Mouse (Mus musculus) liver, embryonic 11.5 days (tissue): ENCODE data around the gene Mbd3. TPM values are rescaled to one million over a fixed set of nuclear protein-coding genes. Genes with fewer than 3 reads are reported as not detected.

Experiments used
- ATAC-seq: fragments of 200-750 bp; cut with Nextera tagmentation; replicated peaks from 2 replicates; pipeline ENCODE4 v1.8.0; 2017; ENCODE audit warnings: moderate number of reproducible peaks, mild to moderate bottlenecking, moderate TSS enrichment, moderate library complexity; ENCODE audit not compliant: low FRiP score
- DNase-seq: peaks from one replicate; pipeline ENCODE4 v3.0.0-alpha.2; 2017; ENCODE audit warnings: low spot score
- H3K27ac ChIP-seq: fragments of 300-500 bp; sonication (generic); 2 replicates; pipeline ENCODE4 v1.5.1; 2014; ENCODE audit warnings: mild to moderate bottlenecking, low read depth, low read length, control low read depth
- H3K27me3 ChIP-seq: fragments of 300-500 bp; sonication (generic); replicated peaks from 2 replicates; pipeline ENCODE4 v1.6.1; 2014; ENCODE audit warnings: low read length, mixed read lengths; ENCODE audit not compliant: control insufficient read depth, insufficient read depth
- H3K36me3 ChIP-seq: fragments of 300-500 bp; sonication (generic); 2 replicates; pipeline ENCODE4 v1.6.1; 2014; ENCODE audit warnings: mild to moderate bottlenecking, low read length, moderate library complexity, mixed read lengths; ENCODE audit not compliant: control insufficient read depth, insufficient read depth
- H3K4me1 ChIP-seq: fragments of 300-500 bp; sonication (generic); replicated peaks from 2 replicates; pipeline ENCODE4 v1.6.1; 2014; ENCODE audit warnings: low read length, mixed read lengths; ENCODE audit not compliant: control insufficient read depth, insufficient read depth
- H3K4me2 ChIP-seq: fragments of 300-500 bp; sonication (generic); 2 replicates; pipeline ENCODE4 v1.6.1; 2014; ENCODE audit warnings: mild to moderate bottlenecking, control low read depth, moderate library complexity
- H3K4me3 ChIP-seq: fragments of 300-500 bp; sonication (generic); 2 replicates; pipeline ENCODE4 v1.5.1; 2014; ENCODE audit warnings: low read depth, low read length, control low read depth
- H3K9ac ChIP-seq: fragments of 300-500 bp; sonication (generic); 2 replicates; pipeline ENCODE4 v1.6.1; 2014; ENCODE audit warnings: low read depth, low read length, control low read depth
- H3K9me3 ChIP-seq: fragments of 300-500 bp; sonication (generic); 2 replicates; pipeline ENCODE4 v1.6.1; 2016; ENCODE audit warnings: low read length, inconsistent platforms, mixed read lengths; ENCODE audit not compliant: control insufficient read depth
- WGBS: fragments of 180-500 bp; shearing (Covaris S2); extraction: QIAGEN DNeasy Blood & Tissue Kit; methylation state at CpG from one replicate; pipeline ENCODE4 v1.1.7; 2014; 5-methylcytosine and 5-hydroxymethylcytosine counted together
- polyA plus RNA-seq: library from polyadenylated mRNA; unstranded; fragments of >200 nt; fragmentation: Nextera tagmentation; extraction: Ambion mirVana; gene quantifications from 2 replicates; pipeline ENCODE4 v1.2.1, GENCODE M21; 2014

Gene Mbd3
- polyA plus RNA-seq, 1 experiment from 2014 or later = 175 TPM

- no peak for ATAC-seq
- H3K4me1 ChIP-seq = peaks cover 43% of the 10 kb centered on the region
- no peaks in the 10 kb centered on the region for H3K9me3 ChIP-seq
- DNase-seq = no peak
- peaks cover 19% of the 10 kb centered on the region for H3K36me3 ChIP-seq
- H3K9ac ChIP-seq = peak overlapping the region; percentile 86; the same call in 1 of the 2 replicates
- H3K27me3 ChIP-seq = no peaks in the 10 kb centered on the region
- peak overlapping the region; percentile 95 for H3K4me2 ChIP-seq
- peak overlapping the region; percentile 88 for H3K4me3 ChIP-seq
- H3K27ac ChIP-seq = peak overlapping the region; percentile 2; the same call in 1 of the 2 replicates
- 41% methylated on average over 7 of the region's 7 CpGs for WGBS
These were observed 14.0 kb downstream of the Mbd3 start for GRCm38 (mm10) chr10:80385310-80385709.

- no peaks in the 10 kb centered on the region for H3K9me3 ChIP-seq
- no peak overlapping the region for H3K9ac ChIP-seq
- no peaks in the 10 kb centered on the region for H3K27me3 ChIP-seq
- peaks cover 43% of the 10 kb centered on the region for H3K4me1 ChIP-seq
- peaks cover 19% of the 10 kb centered on the region for H3K36me3 ChIP-seq
- H3K27ac ChIP-seq = peak overlapping the region; percentile 2; the same call in 1 of the 2 replicates
- H3K4me2 ChIP-seq = peak overlapping the region; percentile 95
- ATAC-seq (peak; percentile 64), DNase-seq (no peak)
- 49% methylated on average over 7 of the region's 7 CpGs for WGBS
- peak overlapping the region; percentile 88 for H3K4me3 ChIP-seq
These were observed 14.6 kb downstream of the Mbd3 start for GRCm38 (mm10) chr10:80384709-80385108.

GRCm38 (mm10) chr10:80384115-80384639 lies 15.2 kb downstream of the Mbd3 start:
- 82% methylated on average over 4 of the region's 4 CpGs for WGBS
- DNase-seq = no peak
- Histone ChIP-seq H3K4me2 (peak overlapping the region; percentile 95), H3K36me3 (peaks cover 19% of the 10 kb centered on the region), H3K9ac (0 out of 2 replicates have a peak overlapping the region, but pooled peaks have one; percentile 26), H3K4me1 (peaks cover 43% of the 10 kb centered on the region), H3K27ac (peak overlapping the region; percentile 2; the same call in 1 of the 2 replicates), H3K27me3 (no peaks in the 10 kb centered on the region), H3K9me3 (no peaks in the 10 kb centered on the region), H3K4me3 (peak overlapping the region; percentile 3; the same call in 1 of the 2 replicates)
- ATAC-seq = peak; percentile 27; the same call in 1 of the 2 replicates

GRCm38 (mm10) chr10:80383431-80383830 lies 15.9 kb downstream of the Mbd3 start:
- Histone ChIP-seq H3K27me3 (no peaks in the 10 kb centered on the region), H3K4me3 (no peak overlapping the region), H3K4me2 (no peak overlapping the region), H3K36me3 (peaks cover 19% of the 10 kb centered on the region), H3K9me3 (no peaks in the 10 kb centered on the region), H3K4me1 (peaks cover 36% of the 10 kb centered on the region), H3K9ac (no peak overlapping the region), H3K27ac (no peak overlapping the region)
- DNase-seq (no peak), ATAC-seq (no peak)
- WGBS = 74% methylated on average over 4 of the region's 4 CpGs

- Histone ChIP-seq H3K4me3 (no peak overlapping the region), H3K4me2 (no peak overlapping the region), H3K36me3 (peaks cover 19% of the 10 kb centered on the region), H3K27ac (no peak overlapping the region), H3K9ac (no peak overlapping the region), H3K27me3 (no peaks in the 10 kb centered on the region), H3K9me3 (no peaks in the 10 kb centered on the region), H3K4me1 (peaks cover 31% of the 10 kb centered on the region)
- DNase-seq (no peak), ATAC-seq (no peak)
- WGBS = 87% methylated on average over 7 of the region's 7 CpGs
These were observed 16.5 kb downstream of the Mbd3 start for GRCm38 (mm10) chr10:80382641-80383365.

- Histone ChIP-seq H3K27ac (no peak overlapping the region), H3K9ac (no peak overlapping the region), H3K4me3 (no peak overlapping the region), H3K36me3 (peaks cover 19% of the 10 kb centered on the region), H3K4me1 (no peaks in the 10 kb centered on the region; the same call in 1 of the 2 replicates), H3K9me3 (no peaks in the 10 kb centered on the region), H3K4me2 (no peak overlapping the region), H3K27me3 (no peaks in the 10 kb centered on the region; the same call in 1 of the 2 replicates)
- WGBS = 50% methylated on average over 10 of the region's 10 CpGs
- ATAC-seq (no peak), DNase-seq (no peak)
These were observed 21.6 kb downstream of the Mbd3 start for GRCm38 (mm10) chr10:80377716-80378115.

- Histone ChIP-seq H3K36me3 (peaks cover 6% of the 10 kb centered on the region), H3K27ac (no peak overlapping the region), H3K4me2 (no peak overlapping the region), H3K9ac (no peak overlapping the region), H3K9me3 (no peaks in the 10 kb centered on the region), H3K4me3 (no peak overlapping the region), H3K27me3 (peaks cover 5% of the 10 kb centered on the region; the same call in 1 of the 2 replicates), H3K4me1 (no peaks in the 10 kb centered on the region; the same call in 1 of the 2 replicates)
- DNase-seq (peak; percentile 88), ATAC-seq (no peak; the same call in 1 of the 2 replicates)
- WGBS = 5% methylated on average over 7 of the region's 7 CpGs
These were observed 23.2 kb downstream of the Mbd3 start for GRCm38 (mm10) chr10:80376160-80376559.

- 17% methylated on average over 6 of the region's 6 CpGs for WGBS
- no peaks in the 10 kb centered on the region for H3K9me3 ChIP-seq
- H3K4me1 ChIP-seq = no peaks in the 10 kb centered on the region; the same call in 1 of the 2 replicates
- ATAC-seq (0 out of 2 replicates have a peak, but pooled peaks have one; percentile 62), DNase-seq (no peak)
- no peak overlapping the region for H3K4me2 ChIP-seq
- no peak overlapping the region for H3K27ac ChIP-seq
- H3K27me3 ChIP-seq = peaks cover 9% of the 10 kb centered on the region; the same call in 1 of the 2 replicates
- no peak overlapping the region for H3K4me3 ChIP-seq
- no peak overlapping the region for H3K9ac ChIP-seq
- no peaks in the 10 kb centered on the region for H3K36me3 ChIP-seq
These were observed 25.3 kb downstream of the Mbd3 start for GRCm38 (mm10) chr10:80374063-80374462.
